Mouse (Mus musculus) right cerebral cortex, postnatal 4 days (tissue): Measurements from ENCODE around the gene Hoxc13.
A peak's percentile ranks its signal among the peaks of the same experiment; 100 is the strongest.

Experiments
- DNase-seq: peaks from one replicate; pipeline ENCODE4 v3.0.0-alpha.2; 2022

Hoxc13 gene

DNA sequence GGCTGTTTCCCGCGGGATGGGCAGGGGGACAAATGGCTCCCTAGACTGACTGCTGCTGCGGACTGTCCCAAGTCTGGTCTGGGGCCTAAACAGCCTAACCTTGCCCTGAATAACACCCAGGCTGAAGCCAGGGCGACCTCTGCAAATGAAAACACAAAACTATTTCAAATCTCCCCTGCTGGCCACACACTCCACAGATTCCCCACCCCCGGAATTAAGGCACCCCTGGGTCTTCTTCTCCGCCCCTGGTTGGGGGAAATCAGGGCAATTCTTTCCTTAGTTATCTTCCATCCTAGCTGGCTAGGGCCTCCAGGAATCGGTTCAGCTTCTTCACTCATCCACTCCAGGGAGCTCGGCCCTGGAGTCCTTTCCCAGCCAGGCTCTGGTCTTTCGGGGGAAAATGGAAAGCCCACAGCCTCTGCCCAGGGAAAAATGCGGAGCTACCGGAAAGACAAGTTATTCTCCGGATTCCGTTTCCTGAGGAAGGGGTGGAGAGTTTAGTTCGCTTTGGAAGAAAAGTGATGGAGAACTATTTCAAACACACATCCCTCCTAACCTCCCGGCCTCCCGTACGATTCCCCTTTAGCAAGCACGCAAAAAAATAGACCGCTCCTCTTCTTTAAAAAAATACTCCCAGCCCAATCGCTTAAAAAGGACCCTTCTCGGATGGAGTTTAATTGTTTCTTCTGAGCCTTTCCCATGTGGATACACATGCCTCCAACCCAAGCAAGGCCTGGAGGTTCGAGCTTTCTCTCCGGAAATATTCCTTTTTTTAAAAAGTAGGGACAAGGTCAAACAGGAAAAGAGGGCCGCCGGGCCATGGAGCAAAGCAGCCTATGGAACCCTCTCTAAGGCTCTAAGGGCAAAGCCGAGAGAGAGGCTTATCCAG, 44.3 kb downstream of the Hoxc13 start:
- DNase-seq = no peak

DNA sequence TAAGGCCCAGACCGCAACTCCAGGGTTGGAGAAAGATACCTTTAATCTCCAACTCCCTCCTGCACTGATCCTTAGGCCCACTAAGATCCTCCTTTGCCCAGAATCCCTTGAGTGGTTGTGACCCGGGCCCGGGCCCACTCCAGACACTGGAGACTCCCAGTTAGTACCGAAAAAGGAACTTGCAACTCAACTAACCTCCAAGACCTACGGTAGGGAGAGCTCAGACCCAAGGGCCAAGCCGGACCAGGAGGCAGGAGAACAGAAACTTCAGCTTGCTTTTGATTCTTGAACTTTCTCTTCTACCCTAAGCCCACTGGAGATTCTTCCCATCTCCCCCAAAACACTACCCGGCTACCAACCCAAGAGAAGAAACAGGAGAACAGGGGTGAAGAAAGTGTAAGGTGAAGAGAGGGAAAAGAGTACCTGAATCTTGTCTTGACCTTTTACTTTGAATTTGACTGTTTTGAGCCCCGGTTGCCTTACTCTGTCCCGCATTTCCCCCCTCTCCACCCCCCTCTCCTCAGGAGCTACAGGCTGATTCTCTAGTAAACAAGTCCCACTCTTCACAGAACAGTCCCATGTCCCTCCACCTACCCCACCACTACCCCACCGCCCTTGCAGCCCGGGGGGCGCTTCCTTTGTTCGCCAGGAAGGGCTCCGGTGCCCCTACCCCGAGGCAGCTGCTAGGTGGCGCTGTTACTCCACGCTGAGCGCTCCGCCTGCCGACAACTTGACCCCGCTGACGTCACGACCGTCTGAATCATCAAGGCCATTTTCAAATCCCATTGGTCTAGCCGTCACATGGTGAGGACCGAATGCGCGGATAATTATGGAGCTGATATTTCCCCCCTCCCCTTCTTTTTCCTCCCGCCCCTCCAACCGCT, 45.2 kb downstream of the Hoxc13 start:
- DNase-seq = peak; percentile 69

DNA sequence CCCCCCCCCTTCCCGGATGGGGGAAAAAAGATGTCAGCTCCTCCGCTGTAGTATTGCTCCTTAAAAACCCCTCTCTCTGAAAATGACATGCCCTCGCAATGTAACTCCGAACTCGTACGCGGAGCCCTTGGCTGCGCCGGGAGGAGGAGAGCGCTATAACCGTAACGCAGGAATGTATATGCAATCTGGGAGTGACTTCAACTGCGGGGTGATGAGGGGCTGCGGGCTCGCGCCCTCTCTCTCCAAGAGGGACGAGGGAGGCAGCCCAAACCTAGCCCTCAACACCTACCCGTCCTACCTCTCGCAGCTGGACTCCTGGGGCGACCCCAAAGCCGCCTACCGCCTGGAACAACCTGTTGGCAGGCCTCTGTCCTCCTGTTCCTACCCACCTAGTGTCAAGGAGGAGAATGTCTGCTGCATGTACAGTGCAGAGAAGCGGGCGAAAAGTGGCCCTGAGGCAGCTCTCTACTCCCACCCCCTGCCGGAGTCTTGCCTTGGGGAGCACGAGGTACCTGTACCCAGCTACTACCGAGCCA, 45.9 kb downstream of the Hoxc13 start, which contains the start of gene Hoxc10:
Gene Hoxc10, plus strand, starts transcription at position 21 of the 536 bp plus-strand sequence.
- no peak for DNase-seq

DNA sequence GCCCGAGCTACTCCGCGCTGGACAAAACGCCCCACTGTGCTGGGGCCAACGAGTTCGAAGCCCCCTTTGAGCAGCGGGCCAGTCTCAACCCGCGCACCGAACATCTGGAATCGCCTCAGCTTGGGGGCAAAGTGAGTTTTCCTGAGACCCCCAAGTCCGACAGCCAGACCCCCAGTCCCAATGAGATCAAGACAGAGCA, 46.3 kb downstream of the Hoxc13 start, which contains the start of gene Hoxc5:
Gene Hoxc5, plus strand, starts transcription at position 132 of the 199 bp plus-strand sequence.
- DNase-seq = no peak

DNA sequence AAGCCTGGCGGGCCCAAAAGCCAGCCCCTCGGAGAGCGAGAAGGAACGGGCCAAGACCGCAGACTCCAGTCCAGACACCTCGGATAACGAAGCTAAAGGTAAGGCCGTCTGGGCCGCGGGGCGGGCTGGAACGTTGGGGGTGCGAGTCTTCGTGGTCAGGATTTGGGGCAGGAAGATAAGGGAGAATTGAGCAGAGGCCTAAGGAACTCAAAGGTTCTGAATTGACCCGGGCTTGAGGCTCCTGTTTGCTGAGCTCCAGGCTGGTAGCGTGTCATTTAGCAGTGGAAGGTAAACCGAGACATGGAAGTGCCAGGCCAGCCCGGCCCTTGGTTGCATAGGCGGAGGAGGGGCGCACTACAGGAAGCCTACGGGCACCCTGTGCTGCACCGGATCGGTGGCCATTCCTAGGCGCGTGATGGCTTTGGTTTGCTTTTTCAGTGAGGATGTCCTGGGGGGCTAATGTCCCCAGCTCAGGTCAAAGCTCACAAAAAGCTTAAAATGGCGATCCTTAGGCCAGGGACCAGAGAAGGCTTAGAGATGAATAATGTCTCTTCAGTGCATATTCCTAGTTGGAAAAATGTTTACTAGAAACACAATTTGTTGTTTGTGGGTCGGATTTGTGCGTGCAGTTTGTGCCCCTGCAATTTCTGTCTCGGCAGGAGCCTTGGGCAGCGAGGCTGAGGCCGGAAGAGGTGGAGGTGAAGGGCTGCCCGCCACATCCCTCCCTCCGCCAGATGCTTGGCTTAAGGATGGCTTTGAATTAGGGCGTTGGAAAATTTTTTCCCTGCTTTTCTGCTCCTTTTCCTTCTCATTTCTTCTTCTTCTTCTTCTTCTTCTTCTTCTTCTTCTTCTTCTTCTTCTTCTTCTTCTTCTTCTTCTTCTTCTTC, 46.9 kb downstream of the Hoxc13 start:
- no peak for DNase-seq

DNA sequence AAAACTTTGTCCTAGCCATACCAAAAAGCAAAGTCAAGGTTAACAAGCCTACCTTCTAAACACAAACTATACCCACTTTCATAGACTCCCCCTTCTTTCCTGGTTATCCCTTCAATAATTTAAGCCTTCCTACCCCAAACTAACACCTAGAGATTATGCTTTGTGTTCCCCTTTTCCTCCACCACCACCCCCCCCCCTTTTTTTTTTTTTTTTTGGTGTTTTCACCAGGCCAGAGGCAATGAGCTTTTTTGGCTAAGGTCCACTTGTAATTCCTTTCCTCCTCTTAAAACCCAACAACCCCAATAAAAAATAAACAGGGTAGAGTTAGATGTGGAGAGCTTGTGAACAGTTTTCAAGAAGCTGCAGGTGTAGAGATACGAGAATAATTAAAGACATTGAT, 48.4 kb downstream of the Hoxc13 start:
- no peak for DNase-seq

DNA sequence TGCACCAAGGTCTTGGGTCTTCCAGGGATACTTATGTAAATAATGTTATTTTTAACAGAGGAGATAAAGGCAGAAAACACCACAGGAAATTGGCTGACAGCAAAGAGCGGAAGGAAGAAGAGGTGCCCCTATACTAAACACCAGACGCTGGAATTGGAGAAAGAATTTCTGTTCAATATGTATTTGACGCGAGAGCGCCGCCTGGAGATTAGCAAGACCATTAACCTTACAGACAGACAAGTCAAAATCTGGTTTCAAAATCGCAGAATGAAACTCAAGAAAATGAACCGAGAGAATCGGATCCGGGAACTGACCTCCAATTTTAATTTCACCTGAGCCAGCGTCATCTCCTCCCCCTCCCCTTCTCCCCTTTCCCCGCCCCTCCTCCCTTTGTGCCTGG, 49.8 kb downstream of the Hoxc13 start:
- no peak for DNase-seq

DNA sequence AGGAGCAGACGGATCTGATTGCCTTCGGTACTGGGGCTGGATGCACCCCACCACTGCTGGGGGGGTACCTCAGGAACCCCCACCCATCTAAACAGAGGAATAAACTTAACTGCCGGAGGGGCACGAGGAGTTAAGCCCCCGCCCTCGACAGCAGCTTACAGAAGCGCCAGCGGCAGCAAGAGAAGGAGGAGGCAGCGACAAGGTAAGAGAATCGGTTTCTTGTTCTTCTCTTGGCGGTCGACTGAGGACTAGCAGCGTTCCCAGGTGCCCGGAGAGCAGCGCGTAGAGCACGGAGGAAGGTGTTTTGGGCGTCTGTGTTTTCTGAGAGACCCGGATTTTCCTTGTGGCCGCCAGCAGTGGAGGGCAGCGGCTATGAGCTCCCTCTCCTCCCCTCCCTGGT, 51.4 kb downstream of the Hoxc13 start:
- DNase-seq = no peak

DNA sequence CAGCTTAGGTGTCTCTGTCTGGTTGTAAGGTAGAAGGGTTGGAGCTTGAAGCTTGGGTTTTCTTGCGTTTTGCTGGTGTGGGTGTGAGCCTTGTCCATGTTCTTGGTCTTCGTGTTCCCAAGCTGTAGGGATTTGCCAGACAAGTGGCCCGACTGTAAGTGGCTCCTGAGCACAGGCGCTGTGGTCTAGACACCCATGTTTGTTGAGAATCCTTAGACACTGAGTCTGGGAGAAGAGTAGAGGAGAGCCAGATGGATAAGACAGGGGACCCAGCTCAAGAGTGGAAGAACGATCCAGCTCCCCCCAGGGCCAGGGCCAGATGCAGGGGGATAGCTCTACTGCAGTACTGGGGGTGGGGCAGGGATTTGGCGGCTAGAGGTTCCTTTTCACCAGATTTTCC, 51.9 kb downstream of the Hoxc13 start:
- no peak for DNase-seq

DNA sequence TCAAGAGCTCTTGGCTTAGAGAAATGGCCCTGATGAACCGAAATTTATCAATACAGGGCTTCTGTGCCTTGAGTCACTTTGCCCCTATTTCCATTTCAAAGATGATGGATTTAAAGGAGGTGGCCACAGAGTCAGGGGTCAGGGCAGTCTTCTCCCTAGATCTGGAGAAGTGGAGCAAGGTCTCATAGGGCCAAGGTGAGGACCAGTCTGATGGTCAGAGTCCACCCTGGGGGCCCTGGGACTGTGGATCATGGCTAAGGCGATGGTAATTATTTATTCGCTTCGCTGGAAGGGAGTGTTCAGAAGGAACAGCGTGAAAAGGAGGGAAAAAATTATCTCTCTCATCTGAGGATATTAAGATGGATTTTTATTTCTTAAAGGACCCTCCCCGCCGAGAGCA, 54.1 kb downstream of the Hoxc13 start:
- DNase-seq = no peak

DNA sequence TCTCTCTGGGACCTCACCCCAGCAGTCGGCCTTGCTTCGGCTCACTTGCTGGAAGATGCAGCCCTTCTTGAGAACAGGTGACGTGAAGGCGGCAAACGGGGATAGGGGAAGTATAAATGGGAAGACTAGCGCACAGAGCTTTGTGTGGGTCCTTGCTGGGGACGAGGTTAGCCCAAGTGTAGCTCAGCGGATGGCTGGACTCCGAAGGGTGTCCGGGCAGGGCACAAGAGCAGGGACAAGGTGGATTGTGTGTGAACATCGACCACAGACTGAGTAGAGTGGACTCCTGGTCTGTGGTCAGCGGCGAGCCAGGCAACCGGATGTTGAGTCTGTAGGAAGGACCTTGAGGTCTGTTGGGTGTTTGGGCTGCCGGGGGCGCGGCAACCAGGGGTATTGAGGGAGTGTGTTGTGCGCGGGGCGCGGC, 54.8 kb downstream of the Hoxc13 start:
- DNase-seq = no peak

DNA sequence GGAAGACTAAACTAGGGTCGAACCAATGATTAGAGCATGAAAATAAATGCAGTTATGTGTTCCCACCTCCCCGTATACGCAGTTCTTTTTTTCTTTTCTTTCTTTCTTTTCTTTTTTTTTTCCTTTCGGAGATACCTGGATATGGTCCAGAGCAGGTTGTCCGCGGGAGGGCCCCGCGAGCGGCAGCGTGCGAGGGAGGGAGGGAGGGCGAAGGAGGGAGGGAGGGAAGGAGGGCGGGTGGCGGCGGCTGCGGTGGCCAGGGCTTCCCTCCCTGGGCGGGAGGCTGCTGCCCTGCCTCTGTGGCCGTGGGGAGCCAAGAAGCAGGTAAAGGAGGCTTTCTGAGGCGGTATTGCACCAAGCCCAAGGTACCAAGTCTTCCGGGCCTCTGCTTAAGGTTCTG, 55.3 kb downstream of the Hoxc13 start, which contains the start of gene Hoxc9:
Gene Hoxc9, plus strand, starts transcription at position 269 of the 400 bp plus-strand sequence.
- no peak for DNase-seq

DNA sequence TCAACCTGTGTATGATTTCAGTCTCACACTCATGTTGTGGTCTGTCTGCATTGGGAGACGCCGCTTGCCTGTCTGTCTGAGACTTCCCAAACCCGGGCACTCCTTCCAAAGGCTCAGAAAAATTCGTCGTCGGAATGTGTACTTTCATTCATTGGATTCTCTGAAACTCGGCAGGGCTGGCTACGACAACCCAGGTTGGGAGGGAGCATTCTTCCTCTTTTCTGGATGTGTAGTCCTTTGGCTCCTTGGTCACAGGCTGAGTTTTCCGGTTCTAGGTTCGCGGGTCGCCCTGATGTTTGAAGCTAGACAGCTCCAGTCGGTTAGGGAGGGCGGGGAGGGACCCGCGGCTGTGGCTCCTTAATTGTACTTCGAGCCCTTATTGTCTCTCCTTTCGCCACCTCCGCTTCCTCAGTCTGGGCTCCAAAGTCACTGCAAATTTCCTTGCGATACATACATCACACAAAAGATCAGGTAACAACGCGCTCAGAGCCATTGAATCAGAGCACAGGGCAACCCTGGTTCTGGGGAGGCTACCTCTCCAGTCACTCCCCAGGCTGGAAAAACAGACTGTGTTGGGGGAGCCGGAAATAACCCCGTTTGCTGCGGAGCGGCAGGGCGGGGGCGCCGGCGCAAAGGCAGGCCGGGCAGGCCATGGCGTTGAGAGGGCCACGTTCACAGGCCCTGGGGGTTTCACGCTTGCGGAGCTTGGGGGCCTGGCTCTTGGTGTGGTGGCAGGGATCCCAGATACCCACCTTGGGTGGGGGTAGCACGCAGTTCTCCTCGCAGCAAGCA, 55.9 kb downstream of the Hoxc13 start:
- no peak for DNase-seq

DNA sequence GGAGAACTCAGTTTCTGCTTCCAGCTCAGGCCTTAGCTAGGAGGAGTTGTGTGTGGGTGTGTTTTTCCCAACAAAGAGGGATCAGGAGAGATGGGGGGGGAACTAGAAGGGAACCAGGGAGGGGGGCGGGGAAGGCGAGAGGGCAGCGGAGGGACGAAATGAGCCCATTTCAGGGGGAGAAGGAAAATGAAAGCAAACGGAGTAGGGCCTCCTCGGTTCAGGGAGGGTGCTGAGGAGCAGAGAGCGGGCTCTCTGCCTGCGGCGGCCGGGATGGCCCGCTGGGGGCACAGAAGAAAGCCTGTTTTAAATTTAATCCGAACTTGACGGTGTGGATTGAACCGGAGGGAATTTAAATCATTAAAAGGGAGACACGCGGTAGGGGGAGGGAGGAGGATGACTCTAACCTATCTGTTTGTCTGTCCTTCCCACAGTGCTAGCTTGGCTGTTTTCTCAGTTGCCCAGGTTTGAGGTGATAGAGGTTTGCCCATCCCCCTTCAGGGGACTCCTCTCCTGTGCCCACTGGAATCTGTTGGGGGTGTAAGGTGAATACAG, 56.6 kb downstream of the Hoxc13 start:
- no peak for DNase-seq
